Mouse (Mus musculus) heart, embryonic 11.5 days (tissue): Measurements from ENCODE around the gene Vmn2r41. TPM values are rescaled to one million over a fixed set of nuclear protein-coding genes. Genes with fewer than 3 reads are reported as not detected.
"Not testable (repeated sequence)": the region's sequence is repeated elsewhere in the genome, so short reads cannot be mapped to it uniquely, and the experiment has no call there.

Experiments
- ATAC-seq: fragments of 200-750 bp; cut with Nextera tagmentation; replicated peaks from 2 replicates; pipeline ENCODE4 v1.8.0; 2017; ENCODE audit warnings: moderate library complexity; ENCODE audit not compliant: insufficient number of reproducible peaks, low FRiP score, low TSS enrichment
- H3K27ac ChIP-seq: fragments of 300-500 bp; sonication (generic); 2 replicates; pipeline ENCODE4 v1.5.1; 2014; ENCODE audit warnings: mild to moderate bottlenecking, low read depth, low read length
- H3K27me3 ChIP-seq: fragments of 300-500 bp; sonication (generic); 2 replicates; pipeline ENCODE4 v1.6.1; 2014; ENCODE audit warnings: mild to moderate bottlenecking, low read length, mixed read lengths; ENCODE audit not compliant: control insufficient read depth, insufficient read depth
- H3K36me3 ChIP-seq: fragments of 300-500 bp; sonication (generic); 2 replicates; pipeline ENCODE4 v1.6.1; 2014; ENCODE audit warnings: mild to moderate bottlenecking, low read length, moderate library complexity, mixed read lengths; ENCODE audit not compliant: control insufficient read depth, insufficient read depth
- H3K4me1 ChIP-seq: fragments of 300-500 bp; sonication (generic); 2 replicates; pipeline ENCODE4 v1.6.1; 2014; ENCODE audit warnings: low read length; ENCODE audit not compliant: control insufficient read depth, insufficient read depth
- H3K4me2 ChIP-seq: fragments of 300-500 bp; sonication (generic); 2 replicates; pipeline ENCODE4 v1.6.1; 2014; ENCODE audit warnings: mild to moderate bottlenecking, moderate library complexity
- H3K4me3 ChIP-seq: fragments of 300-500 bp; sonication (generic); 2 replicates; pipeline ENCODE4 v1.5.1; 2014; ENCODE audit warnings: low read depth, low read length
- H3K9ac ChIP-seq: fragments of 300-500 bp; sonication (generic); 2 replicates; pipeline ENCODE4 v1.6.1; 2014; ENCODE audit warnings: mild to moderate bottlenecking, low read depth, low read length, moderate library complexity
- H3K9me3 ChIP-seq: fragments of 300-500 bp; sonication (generic); replicated peaks from 2 replicates; pipeline ENCODE4 v1.6.1; 2016; ENCODE audit warnings: low read length; ENCODE audit not compliant: control insufficient read depth
- WGBS: fragments of 180-500 bp; shearing (Covaris S2); extraction: QIAGEN DNeasy Blood & Tissue Kit; methylation state at CpG from one replicate; pipeline ENCODE4 v1.1.7; 2014; ENCODE audit not compliant: insufficient replicate concordance; 5-methylcytosine and 5-hydroxymethylcytosine counted together
- polyA plus RNA-seq: library from polyadenylated mRNA; unstranded; fragments of >200 nt; fragmentation: Nextera tagmentation; extraction: Ambion mirVana; gene quantifications from 2 replicates; pipeline ENCODE4 v1.2.1, GENCODE M21; 2014

The Vmn2r41 gene
- not detected in 2 replicates for polyA plus RNA-seq

- H3K36me3 ChIP-seq, H3K27me3 ChIP-seq, H3K27ac ChIP-seq, H3K4me1 ChIP-seq, H3K4me3 ChIP-seq, ATAC-seq, H3K9ac ChIP-seq, H3K4me2 ChIP-seq, H3K9me3 ChIP-seq: not testable (repeated sequence)
- WGBS, result no CpG with 5 or more reads among the region's 1 CpGs
Measured at GRCm38 (mm10) chr7:8161554-8161953, at the start of gene Vmn2r41. Vmn2r41 (minus strand) TSS chr7:8161654.

- H3K4me2 ChIP-seq, H3K4me3 ChIP-seq, H3K9ac ChIP-seq, H3K27ac ChIP-seq, H3K36me3 ChIP-seq, H3K27me3 ChIP-seq, ATAC-seq, H3K9me3 ChIP-seq, H3K4me1 ChIP-seq: not testable (repeated sequence)
- no CpG with 5 or more reads among the region's 2 CpGs for WGBS
Measured at GRCm38 (mm10) chr7:8200220-8200619, 38.8 kb upstream of the Vmn2r41 start, which contains the start of gene Vmn2r42. Vmn2r42 (minus strand) TSS chr7:8200320.

GRCm38 (mm10) chr7:8092871-8093270, 68.6 kb downstream of the Vmn2r41 start:
- H3K27me3 ChIP-seq, H3K27ac ChIP-seq, H3K4me1 ChIP-seq, H3K9me3 ChIP-seq, H3K9ac ChIP-seq, H3K4me3 ChIP-seq, H3K4me2 ChIP-seq, H3K36me3 ChIP-seq, ATAC-seq: not testable (repeated sequence)
- WGBS, result 27% methylated on average over 11 of the region's 15 CpGs

Other genes starting within 250 kb of the Vmn2r41 start
- not detected in 2 replicates for gene Vmn2r42, start 38.7 kb upstream of the Vmn2r41 start, polyA plus RNA-seq
- gene Vmn2r43, start 98.9 kb upstream of the Vmn2r41 start, polyA plus RNA-seq, result not detected in 2 replicates
- gene Vmn2r44, start 221.7 kb upstream of the Vmn2r41 start, polyA plus RNA-seq, result not detected in 2 replicates